Mouse (Mus musculus): ENCODE data around the gene Kng1. TPM values are rescaled to one million over a fixed set of nuclear protein-coding genes. Genes with fewer than 3 reads are reported as not detected.
"Not testable (repeated sequence)": the region's sequence is repeated elsewhere in the genome, so short reads cannot be mapped to it uniquely, and the experiment has no call there.

Kng1 gene
- 0.94 and 8.3 TPM in 2 replicates for polyA plus RNA-seq (2015; fragmentation: Nextera tagmentation; extraction: Ambion mirVana)

DNA sequence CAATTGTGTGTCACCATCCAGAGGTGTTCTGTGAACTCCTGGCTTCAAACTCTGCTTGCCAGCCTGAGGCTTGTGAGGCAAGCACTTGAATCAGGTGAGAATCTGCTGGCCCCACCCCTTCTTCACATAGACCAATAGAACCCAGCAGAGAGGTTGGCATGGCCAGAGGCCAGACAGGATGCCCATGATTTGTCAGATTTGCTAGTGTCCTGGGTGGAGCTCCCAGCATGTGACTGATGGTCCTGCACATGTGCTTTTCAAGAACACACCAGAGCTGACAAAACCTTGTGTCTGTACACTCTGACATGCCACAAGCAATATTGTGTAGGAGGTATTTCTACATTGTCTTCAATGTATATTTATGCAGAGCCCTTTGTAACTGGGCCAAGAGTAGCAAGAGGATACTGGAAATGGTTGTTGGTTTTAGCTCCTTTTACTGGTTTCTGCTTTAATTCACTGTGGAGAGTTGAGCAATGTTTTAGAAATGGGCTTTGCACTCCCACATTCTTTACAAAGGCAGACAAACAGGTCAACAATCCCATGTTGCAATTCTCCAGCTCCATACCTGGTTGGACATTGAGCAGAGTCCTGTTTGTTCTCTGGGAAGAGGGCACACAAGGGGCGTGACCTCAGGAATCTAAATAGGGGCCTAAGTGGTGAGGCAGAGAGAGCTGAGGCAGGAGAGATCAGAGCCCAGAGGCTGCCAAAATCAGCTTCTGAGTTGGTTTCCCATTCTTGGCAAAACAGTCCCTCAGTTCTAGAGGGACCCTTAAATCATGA is at the start of gene Kng1:
TSS of gene Kng1 (plus strand) at position 198 of the 780 bp plus-strand sequence.
- 65% methylated on average over 1 of the region's 1 CpGs for WGBS
- not testable (repeated sequence) for ATAC-seq (ENCODE audit: extremely low read depth, insufficient number of reproducible peaks, low FRiP score, low TSS enrichment); H3K27ac ChIP-seq (replicated peaks); H3K4me1 ChIP-seq; H3K4me2 ChIP-seq; H3K9ac ChIP-seq; H3K9me3 ChIP-seq; H3K4me3 ChIP-seq; H3K36me3 ChIP-seq; H3K27me3 ChIP-seq (replicated peaks)

DNA sequence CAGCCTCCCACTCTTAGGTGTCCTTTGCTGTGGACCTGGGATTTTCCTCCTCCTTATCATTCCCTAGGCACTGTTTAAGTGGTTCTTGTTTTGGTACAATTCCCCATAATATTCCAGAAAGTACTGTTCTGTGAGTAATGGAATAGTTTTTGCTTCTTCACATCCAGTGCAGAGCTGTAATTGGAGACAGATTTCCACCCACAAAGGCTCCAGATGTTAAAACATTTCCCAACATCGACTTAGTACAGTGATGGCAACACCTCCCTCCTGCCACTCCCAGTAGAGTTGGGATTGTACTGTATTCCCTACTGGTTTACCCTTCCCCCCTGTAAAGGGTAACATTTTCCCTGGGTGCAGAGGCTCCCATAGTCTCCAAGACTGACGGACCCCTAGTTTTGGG is 43.9 kb upstream of the Kng1 start:
- H3K9me3 ChIP-seq; H3K4me2 ChIP-seq; H3K36me3 ChIP-seq; ATAC-seq (ENCODE audit: extremely low read depth, insufficient number of reproducible peaks, low FRiP score, low TSS enrichment); H3K9ac ChIP-seq; H3K27ac ChIP-seq (replicated peaks); H3K4me3 ChIP-seq; H3K4me1 ChIP-seq; H3K27me3 ChIP-seq (replicated peaks): not testable (repeated sequence)
- whole genome bisulfite sequencing = 71% methylated on average over 2 of the region's 2 CpGs

GRCm38 (mm10) chr16:23014645-23015044 is 43.0 kb upstream of the Kng1 start:
- WGBS = 81% methylated on average over 8 of the region's 8 CpGs
- H3K4me3 ChIP-seq; H3K36me3 ChIP-seq; H3K4me2 ChIP-seq; H3K27ac ChIP-seq (replicated peaks); H3K9ac ChIP-seq; H3K27me3 ChIP-seq (replicated peaks); H3K4me1 ChIP-seq; ATAC-seq (ENCODE audit: extremely low read depth, insufficient number of reproducible peaks, low FRiP score, low TSS enrichment); H3K9me3 ChIP-seq: not testable (repeated sequence)

DNA sequence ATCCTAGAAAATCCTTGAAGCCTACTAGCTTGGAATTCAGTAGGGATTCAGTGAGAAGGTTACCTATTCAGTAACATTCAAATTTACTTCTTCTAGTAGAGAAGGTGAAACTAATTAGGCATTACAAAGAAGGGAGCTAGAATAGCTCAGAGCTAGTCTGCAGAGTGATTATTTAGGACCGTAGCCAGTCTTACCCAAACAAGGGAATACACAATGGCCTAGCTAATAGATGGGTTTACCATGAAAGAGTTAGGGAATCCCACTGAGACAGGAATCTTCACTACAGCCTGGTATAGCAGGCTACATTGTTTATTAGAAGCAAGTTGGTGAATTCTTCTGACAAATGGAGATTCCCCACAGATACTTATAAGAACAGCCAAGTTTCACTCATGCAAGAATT is 37.1 kb upstream of the Kng1 start:
- H3K27me3 ChIP-seq (replicated peaks); H3K27ac ChIP-seq (replicated peaks); H3K36me3 ChIP-seq; H3K4me2 ChIP-seq; H3K4me3 ChIP-seq; H3K9me3 ChIP-seq; H3K4me1 ChIP-seq; ATAC-seq (ENCODE audit: extremely low read depth, insufficient number of reproducible peaks, low FRiP score, low TSS enrichment); H3K9ac ChIP-seq: not testable (repeated sequence)
- WGBS = 54% methylated on average over 1 of the region's 1 CpGs

GRCm38 (mm10) chr16:23025111-23025510 is 32.6 kb upstream of the Kng1 start:
- Histone ChIP-seq H3K4me3 (no peak overlapping the region), H3K27me3 (replicated peaks) (no peaks in the 10 kb centered on the region), H3K9me3 (no peaks in the 10 kb centered on the region), H3K36me3 (no peaks in the 10 kb centered on the region), H3K4me1 (no peaks in the 10 kb centered on the region), H3K9ac (no peak overlapping the region), H3K27ac (replicated peaks) (no peak overlapping the region), H3K4me2 (no peak overlapping the region)
- WGBS = 60% methylated on average over 6 of the region's 6 CpGs
- ATAC-seq (ENCODE audit: extremely low read depth, insufficient number of reproducible peaks, low FRiP score, low TSS enrichment) = no peak

DNA sequence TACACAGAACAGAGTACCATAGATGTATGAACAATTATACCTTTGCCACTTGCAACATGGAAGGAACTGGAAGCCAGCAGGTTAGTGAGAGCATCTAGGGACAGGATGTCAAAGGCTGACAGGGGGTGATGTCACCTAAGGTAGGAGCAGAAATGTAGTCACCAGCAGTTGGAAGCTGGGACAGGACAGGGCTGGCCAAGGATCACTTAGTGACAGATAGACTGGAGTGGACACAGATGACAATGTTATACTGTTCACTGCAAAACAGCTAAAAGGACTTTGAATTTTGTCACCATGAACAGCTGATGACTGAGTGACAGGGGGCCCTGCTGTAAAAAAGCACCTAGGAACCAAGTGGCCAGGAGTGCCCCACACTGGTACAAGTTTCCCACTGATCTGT is 31.1 kb upstream of the Kng1 start:
- Histone ChIP-seq H3K9me3 (no peaks in the 10 kb centered on the region), H3K4me1 (peaks cover 7% of the 10 kb centered on the region; the same call in 1 of the 2 replicates), H3K36me3 (no peaks in the 10 kb centered on the region), H3K4me3 (no peak overlapping the region), H3K4me2 (no peak overlapping the region), H3K27me3 (replicated peaks) (no peaks in the 10 kb centered on the region), H3K27ac (replicated peaks) (no peak overlapping the region), H3K9ac (no peak overlapping the region)
- no peak for ATAC-seq (ENCODE audit: extremely low read depth, insufficient number of reproducible peaks, low FRiP score, low TSS enrichment)

GRCm38 (mm10) chr16:23027341-23027740 is 30.3 kb upstream of the Kng1 start:
- H3K4me1 ChIP-seq; H3K4me3 ChIP-seq; ATAC-seq (ENCODE audit: extremely low read depth, insufficient number of reproducible peaks, low FRiP score, low TSS enrichment); H3K27me3 ChIP-seq (replicated peaks); H3K9me3 ChIP-seq; H3K4me2 ChIP-seq; H3K36me3 ChIP-seq; H3K9ac ChIP-seq; H3K27ac ChIP-seq (replicated peaks): not testable (repeated sequence)
- 40% methylated on average over 3 of the region's 3 CpGs for WGBS

DNA sequence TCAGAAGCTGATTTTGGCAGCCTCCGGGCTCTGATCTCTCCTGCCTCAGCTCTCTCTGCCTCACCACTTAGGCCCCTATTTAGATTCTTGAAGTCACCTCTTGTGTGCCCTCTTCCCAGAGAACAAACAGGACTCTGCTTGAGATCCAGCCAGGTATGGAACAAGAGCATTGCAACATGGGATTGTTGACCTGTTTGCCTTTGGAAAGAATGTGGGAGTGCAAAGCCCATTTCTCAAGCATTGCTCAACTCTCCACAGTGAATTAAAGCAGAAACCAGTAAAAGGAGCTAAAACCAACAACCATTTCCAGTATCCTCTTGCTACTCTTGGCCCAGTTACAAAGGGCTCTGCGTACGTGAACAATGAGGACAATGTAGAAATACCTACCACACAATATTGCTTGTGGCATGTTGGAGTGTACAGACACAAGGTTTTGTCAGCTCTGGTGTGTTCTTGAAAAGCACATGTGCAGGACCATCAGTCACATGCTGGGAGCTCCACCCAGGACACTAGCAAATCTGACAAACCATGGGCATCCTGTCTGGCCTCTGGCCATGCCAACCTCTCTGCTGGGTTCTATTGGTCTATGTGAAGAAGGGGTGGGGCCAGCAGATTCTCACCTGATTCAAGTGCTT is 28.6 kb upstream of the Kng1 start, which contains the start of gene Kng2:
TSS of gene Kng2 (minus strand) at position 517 of the 635 bp plus-strand sequence.
- not testable (repeated sequence) for ATAC-seq (ENCODE audit: extremely low read depth, insufficient number of reproducible peaks, low FRiP score, low TSS enrichment); H3K9me3 ChIP-seq; H3K9ac ChIP-seq; H3K36me3 ChIP-seq; H3K27ac ChIP-seq (replicated peaks); H3K4me3 ChIP-seq; H3K4me1 ChIP-seq; H3K27me3 ChIP-seq (replicated peaks); H3K4me2 ChIP-seq
- 82% methylated on average over 3 of the region's 3 CpGs for WGBS

GRCm38 (mm10) chr16:23030673-23031435 is 26.8 kb upstream of the Kng1 start:
- Histone ChIP-seq H3K4me2 (no peak overlapping the region), H3K27me3 (replicated peaks) (no peaks in the 10 kb centered on the region), H3K9ac (no peak overlapping the region), H3K27ac (replicated peaks) (no peak overlapping the region), H3K36me3 (no peaks in the 10 kb centered on the region), H3K4me3 (no peak overlapping the region), H3K4me1 (peaks cover 7% of the 10 kb centered on the region; the same call in 1 of the 2 replicates), H3K9me3 (no peaks in the 10 kb centered on the region)
- 71% methylated on average over 5 of the region's 5 CpGs for WGBS
- no peak for ATAC-seq (ENCODE audit: extremely low read depth, insufficient number of reproducible peaks, low FRiP score, low TSS enrichment)

- ATAC-seq (ENCODE audit: extremely low read depth, insufficient number of reproducible peaks, low FRiP score, low TSS enrichment) = no peak
- Histone ChIP-seq H3K27me3 (replicated peaks) (no peaks in the 10 kb centered on the region), H3K4me3 (no peak overlapping the region), H3K9ac (no peak overlapping the region), H3K27ac (replicated peaks) (no peak overlapping the region), H3K4me1 (peaks cover 7% of the 10 kb centered on the region; the same call in 1 of the 2 replicates), H3K36me3 (no peaks in the 10 kb centered on the region), H3K9me3 (no peaks in the 10 kb centered on the region), H3K4me2 (no peak overlapping the region)
- WGBS = 79% methylated on average over 4 of the region's 4 CpGs
Measured at GRCm38 (mm10) chr16:23033673-23034072, 24.0 kb upstream of the Kng1 start.

GRCm38 (mm10) chr16:23037744-23038143 is 19.9 kb upstream of the Kng1 start:
- no peak overlapping the region for H3K27ac ChIP-seq (replicated peaks)
- H3K4me2 ChIP-seq = no peak overlapping the region
- 63% methylated on average over 7 of the region's 7 CpGs for WGBS
- no peak for ATAC-seq (ENCODE audit: extremely low read depth, insufficient number of reproducible peaks, low FRiP score, low TSS enrichment)
- no peak overlapping the region for H3K9ac ChIP-seq
- no peaks in the 10 kb centered on the region for H3K27me3 ChIP-seq (replicated peaks)
- no peak overlapping the region for H3K4me3 ChIP-seq
- H3K36me3 ChIP-seq = no peaks in the 10 kb centered on the region
- 0 out of 2 replicates have a peak, but pooled peaks cover 4% of the 10 kb centered on the region for H3K9me3 ChIP-seq
- peaks cover 6% of the 10 kb centered on the region; the same call in 1 of the 2 replicates for H3K4me1 ChIP-seq

Data from heart, embryonic 13.5 days (tissue).